Mouse (Mus musculus) forebrain, postnatal 0 days (tissue): ENCODE measurements around the gene Wt1. TPM values are rescaled to one million over a fixed set of nuclear protein-coding genes. Genes with fewer than 3 reads are reported as not detected.

Source experiments
- ATAC-seq: fragments of 200-750 bp; cut with Nextera tagmentation; 2 replicates; pipeline ENCODE4 v1.8.0; 2017; ENCODE audit warnings: mild to moderate bottlenecking, moderate library complexity
- DNase-seq: peaks from one replicate; pipeline ENCODE4 v3.0.0-alpha.2; 2015
- H3K27ac ChIP-seq: fragments of 300-500 bp; sonication (generic); 2 replicates; pipeline ENCODE4 v1.5.1; 2014; ENCODE audit warnings: low read depth, mild to moderate bottlenecking, antibody characterized with exemption, low read length, moderate library complexity, mixed read lengths
- H3K27me3 ChIP-seq: fragments of 300-500 bp; sonication (generic); 2 replicates; pipeline ENCODE4 v1.6.1; 2014; ENCODE audit warnings: mild to moderate bottlenecking, low read length, mixed read lengths; ENCODE audit not compliant: insufficient read depth
- H3K36me3 ChIP-seq: fragments of 300-500 bp; sonication (generic); 2 replicates; pipeline ENCODE4 v1.6.1; 2014; ENCODE audit warnings: mild to moderate bottlenecking, moderate library complexity; ENCODE audit not compliant: insufficient read depth
- H3K4me1 ChIP-seq: fragments of 300-500 bp; sonication (generic); 2 replicates; pipeline ENCODE4 v1.6.1; 2014; ENCODE audit warnings: antibody characterized with exemption; ENCODE audit not compliant: insufficient read depth
- H3K4me2 ChIP-seq: fragments of 300-500 bp; sonication (generic); 2 replicates; pipeline ENCODE4 v1.6.1; 2014; ENCODE audit warnings: low read depth, mild to moderate bottlenecking, moderate library complexity
- H3K4me3 ChIP-seq: fragments of 300-500 bp; sonication (generic); 2 replicates; pipeline ENCODE4 v1.5.1; 2014; ENCODE audit warnings: low read depth, low read length, mixed read lengths
- H3K9ac ChIP-seq: fragments of 300-500 bp; sonication (generic); 2 replicates; pipeline ENCODE4 v1.6.1; 2014; ENCODE audit warnings: mild to moderate bottlenecking
- H3K9me3 ChIP-seq: fragments of 300-500 bp; sonication (generic); 2 replicates; pipeline ENCODE4 v1.6.1; 2016; ENCODE audit warnings: low read length
- CTCF ChIP-seq: sonication (generic); IDR thresholded peaks from 2 replicates; pipeline ENCODE4 v1.5.1; 2016; ENCODE audit warnings: antibody characterized with exemption, control low read depth, low read depth
- WGBS: fragments of 180-500 bp; shearing (Covaris S2); extraction: QIAGEN DNeasy Blood & Tissue Kit; methylation state at CpG from one replicate; pipeline ENCODE4 v1.1.7; 2014; 5-methylcytosine and 5-hydroxymethylcytosine counted together
- polyA plus RNA-seq: library from polyadenylated mRNA; unstranded; fragments of >200 nt; fragmentation: Nextera tagmentation; extraction: Ambion mirVana; gene quantifications from 2 replicates; pipeline ENCODE4 v1.2.1, GENCODE M21; 2015
- total RNA-seq: library from RNA; depleted of rRNA; stranded (reverse); fragments of >200 nt; gene quantifications from 2 replicates; pipeline ENCODE4 v1.2.3, GENCODE M21; 2014

Wt1 gene
- total and polyA plus RNA-seq, 2 experiments from 2014 or later, result 0.14 to 0.24 TPM

- H3K4me3 ChIP-seq, result no peak overlapping the region
Observed at GRCm38 (mm10) chr2:105151544-105151943, 25.2 kb downstream of the Wt1 start.

GRCm38 (mm10) chr2:105153046-105153445 is 26.7 kb downstream of the Wt1 start:
- Histone ChIP-seq H3K36me3 (no peaks in the 10 kb centered on the region), H3K9ac (no peak overlapping the region), H3K4me3 (no peak overlapping the region), H3K4me1 (no peaks in the 10 kb centered on the region), H3K27me3 (no peaks in the 10 kb centered on the region), H3K9me3 (peaks cover 5% of the 10 kb centered on the region; the same call in 1 of the 2 replicates), H3K4me2 (no peak overlapping the region), H3K27ac (no peak overlapping the region)
- DNase-seq (no peak), ATAC-seq (no peak)
- 73% methylated on average over 1 of the region's 1 CpGs for WGBS
- no peak for TF ChIP-seq CTCF

More at GRCm38 (mm10) chr2:105151544-105151943, 25.2 kb downstream of the Wt1 start:
- no peak for TF ChIP-seq CTCF
- ATAC-seq (no peak), DNase-seq (no peak)
- no peak overlapping the region for H3K4me2 ChIP-seq
- WGBS, result 89% methylated on average over 5 of the region's 5 CpGs
- peaks cover 5% of the 10 kb centered on the region; the same call in 1 of the 2 replicates for H3K9me3 ChIP-seq
- H3K27me3 ChIP-seq, result no peaks in the 10 kb centered on the region
- no peak overlapping the region for H3K9ac ChIP-seq
- H3K36me3 ChIP-seq, result no peaks in the 10 kb centered on the region
- H3K27ac ChIP-seq, result no peak overlapping the region
- no peaks in the 10 kb centered on the region for H3K4me1 ChIP-seq

- H3K9ac ChIP-seq, result no peak overlapping the region
- no peak overlapping the region for H3K4me2 ChIP-seq
- ATAC-seq, result no peak
- no peaks in the 10 kb centered on the region for H3K9me3 ChIP-seq
- no peaks in the 10 kb centered on the region for H3K36me3 ChIP-seq
- no peaks in the 10 kb centered on the region for H3K4me1 ChIP-seq
- H3K27ac ChIP-seq, result no peak overlapping the region
- WGBS, result 88% methylated on average over 2 of the region's 2 CpGs
- H3K27me3 ChIP-seq, result no peaks in the 10 kb centered on the region
- DNase-seq, result no peak
- no peak overlapping the region for H3K4me3 ChIP-seq
- TF ChIP-seq CTCF, result no peak
Observed at GRCm38 (mm10) chr2:105160949-105161348, 34.6 kb downstream of the Wt1 start.

DNA sequence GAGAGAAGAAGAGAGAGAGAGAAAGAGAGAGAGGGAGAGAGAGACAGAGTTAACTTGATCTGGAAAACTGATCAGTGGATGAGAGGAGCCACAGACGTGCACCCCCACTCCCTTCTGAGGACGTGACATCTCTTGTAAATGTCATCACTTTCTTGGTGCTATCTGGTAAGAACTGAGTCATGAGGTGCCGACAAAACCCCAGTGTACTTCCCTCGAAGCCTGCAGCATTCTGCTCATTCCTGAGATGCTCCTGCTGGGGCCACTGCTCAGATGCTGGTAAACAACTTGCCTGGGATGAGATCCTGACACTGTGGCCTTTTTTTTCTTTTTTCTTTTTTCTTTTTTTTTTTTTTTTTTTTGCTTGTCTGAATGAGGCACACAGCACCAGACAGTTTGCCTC is 36.4 kb downstream of the Wt1 start:
- DNase-seq, result no peak
- Histone ChIP-seq H3K9me3 (no peaks in the 10 kb centered on the region), H3K4me1 (no peaks in the 10 kb centered on the region), H3K27me3 (no peaks in the 10 kb centered on the region), H3K36me3 (no peaks in the 10 kb centered on the region), H3K4me3 (no peak overlapping the region), H3K4me2 (no peak overlapping the region), H3K9ac (no peak overlapping the region), H3K27ac (no peak overlapping the region)
- WGBS, result 50% methylated on average over 4 of the region's 4 CpGs
- ATAC-seq, result no peak
- TF ChIP-seq CTCF, result no peak

GRCm38 (mm10) chr2:105168137-105168536 is 41.8 kb downstream of the Wt1 start:
- 84% methylated on average over 3 of the region's 3 CpGs for WGBS

GRCm38 (mm10) chr2:105174254-105174653 is 47.9 kb downstream of the Wt1 start:
- H3K9ac ChIP-seq, result no peak overlapping the region
- no peak overlapping the region for H3K4me3 ChIP-seq
- WGBS, result 77% methylated on average over 2 of the region's 2 CpGs
- H3K4me2 ChIP-seq, result no peak overlapping the region
- ATAC-seq (no peak), DNase-seq (no peak)
- no peaks in the 10 kb centered on the region for H3K4me1 ChIP-seq
- H3K27me3 ChIP-seq, result no peaks in the 10 kb centered on the region
- no peak for TF ChIP-seq CTCF
- no peaks in the 10 kb centered on the region for H3K36me3 ChIP-seq
- H3K27ac ChIP-seq, result no peak overlapping the region
- no peaks in the 10 kb centered on the region for H3K9me3 ChIP-seq

More at GRCm38 (mm10) chr2:105168137-105168536, 41.8 kb downstream of the Wt1 start:
- DNase-seq (no peak), ATAC-seq (no peak)
- no peaks in the 10 kb centered on the region for H3K9me3 ChIP-seq
- H3K4me3 ChIP-seq, result no peak overlapping the region
- no peak overlapping the region for H3K4me2 ChIP-seq
- H3K27ac ChIP-seq, result no peak overlapping the region
- H3K27me3 ChIP-seq, result no peaks in the 10 kb centered on the region
- H3K36me3 ChIP-seq, result no peaks in the 10 kb centered on the region
- TF ChIP-seq CTCF, result no peak
- H3K9ac ChIP-seq, result no peak overlapping the region
- H3K4me1 ChIP-seq, result no peaks in the 10 kb centered on the region

DNA sequence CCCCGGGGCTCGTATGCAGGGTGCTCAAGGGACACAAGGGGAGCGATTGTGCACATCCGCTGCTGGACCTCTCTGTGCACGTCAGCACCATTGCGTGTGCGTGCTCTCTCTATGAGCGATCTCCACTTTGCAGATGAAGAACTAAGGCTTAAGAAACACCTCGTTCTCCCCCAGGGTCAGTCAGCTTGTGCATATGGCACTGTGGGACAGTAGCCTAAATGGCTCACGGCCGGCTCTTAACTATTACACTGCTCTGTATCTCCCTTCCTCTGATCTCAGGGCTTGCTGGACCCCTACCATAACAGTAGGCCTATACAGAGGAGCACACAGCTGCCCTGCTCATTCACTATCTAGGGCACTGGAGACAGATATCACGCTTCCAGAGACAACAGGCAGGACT is 52.5 kb downstream of the Wt1 start:
- no peaks in the 10 kb centered on the region for H3K27me3 ChIP-seq
- H3K36me3 ChIP-seq, result no peaks in the 10 kb centered on the region
- no peak overlapping the region for H3K27ac ChIP-seq
- H3K4me1 ChIP-seq, result no peaks in the 10 kb centered on the region
- H3K4me2 ChIP-seq, result no peak overlapping the region
- no peak for TF ChIP-seq CTCF
- H3K9me3 ChIP-seq, result no peaks in the 10 kb centered on the region; the same call in 1 of the 2 replicates
- H3K4me3 ChIP-seq, result no peak overlapping the region
- DNase-seq, result no peak
- 90% methylated on average over 12 of the region's 12 CpGs for WGBS
- no peak overlapping the region for H3K9ac ChIP-seq
- no peak for ATAC-seq

GRCm38 (mm10) chr2:105182501-105182900 is 56.2 kb downstream of the Wt1 start:
- no peak overlapping the region for H3K4me3 ChIP-seq
- H3K36me3 ChIP-seq, result no peaks in the 10 kb centered on the region
- H3K27ac ChIP-seq, result no peak overlapping the region
- no peaks in the 10 kb centered on the region for H3K4me1 ChIP-seq
- no peak overlapping the region for H3K9ac ChIP-seq
- DNase-seq (no peak), ATAC-seq (no peak)
- 26% methylated on average over 6 of the region's 6 CpGs for WGBS
- no peaks in the 10 kb centered on the region for H3K27me3 ChIP-seq
- no peak overlapping the region for H3K4me2 ChIP-seq
- no peaks in the 10 kb centered on the region; the same call in 1 of the 2 replicates for H3K9me3 ChIP-seq
- no peak for TF ChIP-seq CTCF
